11 mouse cellular contexts compared by ENCODE assay signal in genomic region chr4:12334832-12335587, GRCm38 (mm10).
A peak's percentile ranks its signal among the peaks of the same experiment; 100 is the strongest.
DNase-seq lines count a peak whose midpoint lies in the region; ATAC-seq lines count a peak whose summit lies in the region.
"Had no signal": no experiment of that assay in that cellular context is flagged by ENCODE, and none has a peak within 500 bp of the region (broad histone marks: within the 10 kb centered on the region; RNA-seq: fewer than 3 reads in every experiment).

No protein-coding gene starts in this region.

- H3K4me2 ChIP-seq in forebrain, embryonic 13.5 days = peak overlapping the region; percentile 29; the same call in 1 of the 2 replicates
- no peak overlapping the region for H3K4me2 ChIP-seq in forebrain, embryonic 11.5 days (ENCODE audit: low read depth, low read length, severe bottlenecking)
- H3K4me2 ChIP-seq in midbrain, embryonic 13.5 days (replicated peaks) = peak overlapping the region; percentile 26; the same call in 1 of the 2 replicates
- H3K4me2 ChIP-seq: liver, embryonic 13.5 days had no signal

- no peak overlapping the region for H3K4me3 ChIP-seq in forebrain, embryonic 13.5 days
- H3K4me3 ChIP-seq in forebrain, embryonic 11.5 days (ENCODE audit: low read depth, low read length) = no peak overlapping the region
- no peak overlapping the region for H3K4me3 ChIP-seq in midbrain, embryonic 13.5 days (replicated peaks)
- H3K4me3 ChIP-seq: liver, embryonic 13.5 days had no signal

- no peak for DNase-seq in forebrain, embryonic 11.5 days (ENCODE audit: low spot score)
- peak; percentile 67 for DNase-seq in brain, adult 2 months (ENCODE audit: low read depth, low spot score)
- DNase-seq in frontal cortex, postnatal 36 days (ENCODE audit: low spot score in 2 of 2) = peak; percentile 23 to 39
- DNase-seq in urinary bladder, adult 18-20 months (ENCODE audit: low spot score in 2 of 2) = no peak
- DNase-seq in heart, postnatal 25 days (ENCODE audit: low spot score) = no peak
- no peak for DNase-seq in T-cell, adult 2 months (ENCODE audit: low spot score)
- DNase-seq: cerebellum, adult 2 months; layer of hippocampus, postnatal 36 days; liver, embryonic 13.5 days had no signal

- WGBS in forebrain, embryonic 13.5 days = 63% methylated on average over 7 of the region's 7 CpGs
- 80% methylated on average over 7 of the region's 7 CpGs for WGBS in forebrain, embryonic 11.5 days
- 60% methylated on average over 7 of the region's 7 CpGs for WGBS in midbrain, embryonic 13.5 days

- peaks cover 13% of the 10 kb centered on the region for H3K4me1 ChIP-seq in forebrain, embryonic 13.5 days
- H3K4me1 ChIP-seq in forebrain, embryonic 11.5 days (replicated peaks; ENCODE audit: control insufficient read depth, insufficient read depth, low read length) = no peaks in the 10 kb centered on the region
- H3K4me1 ChIP-seq in midbrain, embryonic 13.5 days (replicated peaks) = peaks cover 14% of the 10 kb centered on the region
- H3K4me1 ChIP-seq: liver, embryonic 13.5 days had no signal

- no peaks in the 10 kb centered on the region for H3K27me3 ChIP-seq in forebrain, embryonic 13.5 days
- no peaks in the 10 kb centered on the region for H3K27me3 ChIP-seq in forebrain, embryonic 11.5 days (ENCODE audit: control insufficient read depth, insufficient read depth, low read length)
- no peaks in the 10 kb centered on the region for H3K27me3 ChIP-seq in midbrain, embryonic 13.5 days
- H3K27me3 ChIP-seq: liver, embryonic 13.5 days had no signal

- peak overlapping the region; percentile 76 for H3K27ac ChIP-seq in forebrain, embryonic 13.5 days
- no peak overlapping the region for H3K27ac ChIP-seq in forebrain, embryonic 11.5 days (ENCODE audit: low read depth, low read length)
- peak overlapping the region; percentile 48 for H3K27ac ChIP-seq in midbrain, embryonic 13.5 days
- H3K27ac ChIP-seq: liver, embryonic 13.5 days had no signal

- no peaks in the 10 kb centered on the region for H3K36me3 ChIP-seq in forebrain, embryonic 13.5 days (ENCODE audit: poor library complexity, severe bottlenecking)
- H3K36me3 ChIP-seq in forebrain, embryonic 11.5 days (ENCODE audit: control insufficient read depth, insufficient read depth, low read length) = no peaks in the 10 kb centered on the region
- no peaks in the 10 kb centered on the region for H3K36me3 ChIP-seq in midbrain, embryonic 13.5 days
- H3K36me3 ChIP-seq: liver, embryonic 13.5 days had no signal

- H3K9me3 ChIP-seq in forebrain, embryonic 13.5 days (replicated peaks) = no peaks in the 10 kb centered on the region
- H3K9me3 ChIP-seq in forebrain, embryonic 11.5 days (ENCODE audit: control insufficient read depth, low read length) = no peaks in the 10 kb centered on the region
- H3K9me3 ChIP-seq in midbrain, embryonic 13.5 days = no peaks in the 10 kb centered on the region
- H3K9me3 ChIP-seq: liver, embryonic 13.5 days had no signal

- ATAC-seq in forebrain, embryonic 13.5 days = peak; percentile 86
- no peak for ATAC-seq in forebrain, embryonic 11.5 days (replicated peaks; ENCODE audit: low FRiP score)
- peak; percentile 84 for ATAC-seq in midbrain, embryonic 13.5 days

- intact Hi-C loops in heart, postnatal 25 days (cut with DNase I) = no loop called here

- H3K9ac ChIP-seq in forebrain, embryonic 13.5 days = no peak overlapping the region
- H3K9ac ChIP-seq in forebrain, embryonic 11.5 days (ENCODE audit: low read length) = no peak overlapping the region
- no peak overlapping the region for H3K9ac ChIP-seq in midbrain, embryonic 13.5 days (replicated peaks)
- H3K9ac ChIP-seq: liver, embryonic 13.5 days had no signal

Comparison
In these comparisons a context has a peak if more than half of its experiments do, and no peak if none do; other contexts are left out.
1. DNase-seq: peak in brain, adult 2 months (single experiment) and frontal cortex, postnatal 36 days (2 of 2); none in forebrain, embryonic 11.5 days (single experiment), urinary bladder, adult 18-20 months (0 of 2), heart, postnatal 25 days (single experiment) and T-cell, adult 2 months (single experiment).